Mouse (Mus musculus) lung, postnatal 10 days (tissue): ENCODE results near the gene Atn1.

ENCODE experiments used
- DNase-seq: peaks from one replicate; pipeline ENCODE4 v3.0.0; 2021

Atn1 gene

DNA sequence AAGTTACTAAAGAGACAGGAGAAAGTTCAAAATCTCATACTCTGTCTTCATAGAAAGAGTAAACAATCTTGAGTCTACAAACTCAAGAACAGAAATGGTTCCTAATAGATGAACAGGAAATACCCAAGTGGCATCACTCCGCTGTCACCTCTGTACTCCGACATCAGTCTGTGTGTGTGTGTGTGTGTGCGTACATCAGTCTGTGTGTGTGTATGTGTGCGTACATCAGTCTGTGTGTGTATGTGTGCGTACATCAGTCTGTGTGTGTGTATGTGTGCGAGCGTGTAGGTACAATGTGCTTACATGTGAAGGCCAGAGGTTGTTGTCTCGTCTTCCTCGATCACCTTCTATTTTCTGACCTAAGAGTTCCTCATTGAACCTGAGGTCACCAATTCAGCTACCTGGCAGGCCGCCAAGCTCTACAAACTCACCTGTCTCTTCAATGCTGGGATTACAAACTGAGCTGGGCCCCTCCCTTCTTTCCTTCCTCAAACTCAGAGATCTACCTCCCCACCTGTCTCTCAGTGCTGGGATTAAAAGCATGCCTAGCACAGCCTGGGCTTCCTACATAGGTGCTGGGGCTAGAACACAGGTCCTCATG, 47.9 kb downstream of the Atn1 start:
- no peak for DNase-seq

DNA sequence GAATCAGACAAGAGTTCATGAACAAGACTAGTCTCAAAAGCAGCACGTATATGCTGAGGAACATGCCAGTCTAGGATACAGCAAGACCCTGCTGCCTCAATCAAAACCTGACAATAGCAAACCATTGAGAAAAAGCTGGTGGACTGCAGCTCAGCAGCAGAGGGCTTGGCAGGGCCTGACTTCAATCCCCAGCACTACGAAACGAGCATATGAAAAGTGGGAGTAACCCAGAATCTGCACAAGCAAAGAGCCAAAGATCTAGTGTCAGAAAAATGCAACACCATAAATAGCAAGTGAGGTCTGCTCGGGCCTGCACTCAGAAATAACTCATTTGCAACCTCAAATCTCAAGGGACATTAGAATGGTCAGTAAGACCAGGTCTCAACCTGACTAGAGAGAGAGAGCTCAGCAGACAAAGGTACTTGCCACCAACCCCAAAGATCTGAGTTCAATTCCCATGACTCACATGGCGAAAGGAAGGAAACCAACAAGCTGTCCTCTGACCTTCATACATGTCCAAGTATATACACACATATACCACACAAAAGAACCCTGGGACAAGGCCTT, 50.2 kb downstream of the Atn1 start:
- no peak for DNase-seq

DNA sequence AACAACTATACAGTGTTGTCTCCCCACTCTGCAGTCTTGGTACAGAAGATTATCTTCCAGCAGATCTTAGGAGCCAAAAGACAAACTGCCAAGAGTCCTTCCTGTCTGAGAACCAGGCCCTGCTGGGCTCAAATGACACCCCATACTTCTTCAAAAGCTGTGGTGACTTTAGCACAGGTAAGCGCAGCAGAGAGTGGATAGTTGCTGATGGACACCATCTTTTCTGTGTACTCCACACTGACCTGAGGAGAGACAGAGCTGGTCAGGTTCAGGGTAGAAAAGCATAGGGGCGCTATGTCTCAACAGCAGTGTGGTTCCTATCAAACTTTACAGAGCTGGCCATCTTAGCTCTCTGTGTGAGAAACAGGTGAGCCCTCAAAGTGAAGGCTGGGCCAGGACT, 51.9 kb downstream of the Atn1 start:
- DNase-seq = no peak

DNA sequence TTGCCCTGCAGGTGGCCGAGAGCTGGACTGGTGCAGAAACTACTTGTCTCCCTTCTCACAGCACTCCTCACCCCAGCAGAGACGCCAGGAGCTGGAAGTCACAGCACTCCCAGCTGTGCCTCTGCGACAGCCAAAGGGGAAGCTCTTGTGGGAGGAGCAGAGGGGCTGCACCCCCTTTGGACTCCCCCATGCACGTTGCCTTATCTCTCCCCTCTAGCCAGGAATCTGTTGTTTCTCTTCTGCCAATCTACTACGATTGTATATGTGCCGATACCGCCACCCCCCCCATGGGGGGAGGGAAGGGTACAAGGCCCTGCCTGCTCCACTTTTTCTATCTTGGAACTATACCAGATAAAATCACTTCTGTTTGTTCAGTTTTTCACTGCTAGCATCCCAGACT, 52.5 kb downstream of the Atn1 start:
- no peak for DNase-seq

DNA sequence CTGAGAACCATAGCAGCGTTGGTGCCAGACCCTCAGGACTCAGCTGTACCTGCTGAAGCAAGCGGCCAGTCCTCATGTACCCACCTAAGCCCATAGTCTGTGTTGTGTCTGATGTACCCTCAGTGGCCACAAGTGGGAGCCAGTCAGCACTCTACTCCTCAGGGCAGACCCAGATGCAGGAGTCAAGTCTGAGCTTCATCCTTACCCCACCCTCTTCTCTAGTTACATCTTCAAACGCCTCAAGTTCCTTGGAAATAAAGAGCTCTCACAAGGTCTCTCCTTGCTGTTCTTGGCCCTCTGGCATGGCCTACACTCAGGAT, 53.6 kb downstream of the Atn1 start:
- peak; percentile 84 for DNase-seq

DNA sequence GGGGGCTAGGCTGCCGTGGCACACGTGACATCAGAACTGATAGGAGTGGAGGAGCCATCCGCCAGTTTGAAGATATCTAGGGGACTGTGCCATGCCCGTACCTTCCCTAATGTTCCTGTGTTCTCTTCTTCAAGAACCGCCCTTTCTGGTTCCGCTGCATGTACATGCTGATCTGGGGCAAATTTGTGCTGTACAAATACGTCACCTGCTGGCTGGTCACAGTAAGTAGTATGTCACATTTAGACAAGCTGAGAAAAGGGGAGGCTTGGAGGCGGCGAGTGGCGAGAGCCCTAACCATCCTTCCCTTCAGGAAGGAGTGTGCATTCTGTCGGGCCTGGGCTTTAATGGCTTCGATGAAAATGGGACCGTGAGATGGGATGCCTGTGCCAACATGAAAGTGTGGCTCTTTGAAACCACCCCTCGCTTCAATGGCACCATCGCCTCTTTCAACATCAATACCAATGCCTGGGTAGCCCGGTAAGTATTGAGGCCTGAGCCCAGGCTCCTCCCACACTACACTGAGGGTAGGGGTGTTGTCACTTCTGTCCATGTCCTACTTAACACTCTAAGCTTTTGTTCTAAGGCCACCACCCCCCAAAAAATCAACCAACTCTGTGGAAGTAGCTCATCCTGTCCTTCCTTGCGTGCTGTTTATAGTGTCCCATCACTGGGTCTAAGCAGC, 54.1 kb downstream of the Atn1 start:
- DNase-seq = no peak

DNA sequence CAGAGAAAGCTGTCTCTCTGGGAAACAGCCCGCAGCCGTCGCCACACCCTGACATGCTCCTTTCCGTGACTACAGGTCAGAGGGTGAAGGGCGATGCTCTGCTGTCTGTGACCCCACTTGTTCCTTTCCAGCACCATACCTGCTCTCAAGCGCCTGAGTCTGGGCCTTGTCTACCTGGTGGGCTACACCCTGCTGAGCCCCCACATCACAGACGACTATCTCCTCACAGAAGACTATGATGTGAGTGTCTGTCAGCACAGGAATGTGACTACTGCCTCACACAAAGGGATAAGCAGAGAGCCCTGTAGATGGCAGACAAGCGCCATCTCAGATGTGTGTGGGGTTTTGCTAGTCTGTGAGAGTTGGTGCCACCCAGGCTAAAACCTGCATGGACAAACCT, 55.0 kb downstream of the Atn1 start:
- no peak for DNase-seq

DNA sequence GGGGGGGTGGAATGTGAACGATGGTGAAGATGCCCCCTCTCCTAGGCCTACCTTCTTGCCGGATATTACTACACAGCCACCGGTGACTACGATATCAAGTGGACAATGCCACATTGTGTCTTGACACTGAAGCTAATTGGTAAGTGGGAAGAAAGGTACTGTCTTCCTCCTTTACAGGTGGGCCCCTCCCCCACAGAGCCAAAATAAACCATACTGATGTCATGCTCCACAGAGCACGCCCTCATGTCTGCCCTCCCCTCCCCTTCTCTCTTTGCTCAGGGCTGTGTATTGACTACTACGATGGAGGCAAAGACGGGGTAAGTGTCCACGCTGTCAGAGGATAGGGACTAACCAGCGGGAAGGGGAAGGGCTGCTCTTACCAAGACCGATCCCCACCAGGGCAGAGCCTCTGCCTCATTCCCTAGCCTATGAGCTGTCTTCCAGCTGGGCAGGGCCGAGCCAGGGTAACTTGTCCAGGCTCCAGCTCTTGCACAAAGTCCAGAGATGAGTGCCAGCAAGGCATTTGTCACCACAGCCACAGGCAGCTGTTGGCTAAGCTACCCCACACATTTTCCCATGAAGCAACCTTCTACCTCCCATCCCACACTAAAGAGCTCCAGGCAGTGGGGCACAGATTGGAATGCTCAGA, 56.2 kb downstream of the Atn1 start:
- peak; percentile 82 for DNase-seq

DNA sequence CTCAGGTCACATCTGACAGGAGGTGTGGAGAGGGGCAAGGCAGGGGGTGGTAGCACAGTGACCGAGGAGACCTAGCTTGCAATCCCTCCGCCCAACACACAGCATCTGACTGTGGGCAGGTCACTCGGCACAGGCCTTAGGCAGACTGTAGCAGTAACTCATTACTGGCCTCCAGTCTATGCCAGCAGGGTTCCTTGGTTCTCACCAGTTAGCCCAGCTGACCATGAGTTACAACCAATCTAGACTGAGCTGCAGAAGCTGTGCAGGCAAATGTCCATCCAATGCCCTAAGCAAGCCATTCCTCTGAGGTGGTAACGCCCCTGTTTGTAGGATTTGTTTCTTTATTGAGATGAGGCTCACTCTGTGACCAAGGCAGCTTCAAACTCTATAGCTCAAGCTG, 57.0 kb downstream of the Atn1 start:
- DNase-seq = no peak

DNA sequence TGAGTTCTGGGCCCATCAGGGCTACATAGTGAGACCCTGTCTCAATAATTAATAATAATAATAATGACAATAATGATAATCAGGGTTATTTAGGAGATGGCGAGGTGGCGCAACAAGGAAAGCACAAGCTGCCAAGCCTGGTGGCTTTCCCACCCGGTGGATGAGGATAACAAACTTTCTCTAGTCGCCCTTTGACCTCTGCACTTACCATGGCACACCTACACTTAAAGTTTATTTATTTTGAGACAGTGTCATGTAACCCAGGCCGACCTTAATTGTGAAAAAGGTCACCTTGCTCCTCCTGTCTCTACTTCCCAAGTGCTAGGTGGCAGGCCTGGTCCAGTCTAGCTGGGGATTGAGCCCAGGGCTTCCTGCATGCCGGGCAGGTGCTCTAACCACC, 57.6 kb downstream of the Atn1 start:
- no peak for DNase-seq

DNA sequence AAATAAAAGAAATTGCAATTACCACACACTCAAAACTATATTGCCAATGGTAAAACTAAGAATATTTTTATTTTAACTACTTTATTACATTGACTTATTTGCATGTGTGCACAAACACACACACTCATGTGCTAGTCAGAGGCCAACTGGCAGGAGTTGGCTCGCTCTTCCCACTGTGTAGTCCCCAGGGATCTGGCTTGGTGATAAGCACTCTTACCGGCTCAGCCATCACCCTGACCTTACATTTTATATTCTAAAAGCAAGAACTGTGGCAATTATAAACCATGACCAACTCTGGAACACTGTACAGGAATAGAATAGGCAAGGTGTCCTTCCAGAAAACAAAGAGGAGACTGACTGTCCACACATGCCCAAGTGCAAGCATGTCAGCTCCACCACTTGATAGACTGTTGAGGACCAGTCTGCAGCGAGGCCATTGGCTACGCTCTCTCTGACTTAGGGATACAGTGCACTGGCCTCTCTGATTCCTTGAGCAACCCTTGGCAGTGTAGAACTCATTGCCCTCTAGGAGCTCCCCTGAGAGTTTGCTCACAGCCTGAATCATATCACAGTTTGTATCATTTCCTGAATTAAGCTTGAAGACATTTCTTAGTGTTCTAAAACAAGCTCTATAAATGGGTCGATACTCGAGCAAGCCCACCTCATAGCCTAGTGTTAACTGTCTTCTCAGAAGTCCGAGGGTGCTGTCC, 59.7 kb downstream of the Atn1 start:
- DNase-seq = no peak

DNA sequence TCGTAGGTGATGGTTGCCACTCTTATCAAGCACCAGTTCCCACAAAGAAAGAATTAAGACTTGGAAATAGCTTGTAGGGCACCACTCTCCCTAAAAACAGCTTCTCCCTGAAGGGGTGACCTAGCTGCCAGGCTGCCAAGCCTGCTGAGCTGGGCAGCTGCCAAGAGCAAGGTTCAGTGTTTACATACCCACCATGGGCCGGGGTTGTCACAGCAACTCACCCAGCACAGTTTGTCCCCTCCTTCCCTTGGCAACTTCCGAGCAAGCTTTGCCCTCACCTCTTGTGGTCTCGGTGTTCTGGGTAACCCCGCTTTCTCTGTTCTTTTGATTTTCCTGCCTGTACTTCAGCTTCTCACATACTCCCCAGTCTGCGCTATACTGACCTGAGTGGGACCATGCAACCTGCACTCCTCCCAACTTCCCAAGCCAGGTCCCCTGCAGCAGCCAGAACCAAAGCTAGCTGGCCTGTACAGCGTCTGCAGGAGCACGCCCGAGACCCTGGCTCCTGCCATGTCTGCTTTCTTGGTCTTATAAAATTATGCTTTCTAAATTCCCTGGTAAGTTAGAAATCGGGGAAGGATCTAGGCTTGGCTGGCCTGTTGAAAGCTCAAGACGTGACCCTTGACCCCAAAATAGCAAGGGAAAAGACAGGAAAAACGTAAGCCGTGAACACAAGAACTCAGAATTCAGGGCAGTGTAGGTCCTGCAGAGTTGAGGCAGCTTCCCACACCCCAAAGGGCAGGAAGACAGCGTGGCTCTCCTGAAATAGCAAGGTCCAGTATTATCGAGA, 62.0 kb downstream of the Atn1 start:
- DNase-seq = peak; percentile 84

DNA sequence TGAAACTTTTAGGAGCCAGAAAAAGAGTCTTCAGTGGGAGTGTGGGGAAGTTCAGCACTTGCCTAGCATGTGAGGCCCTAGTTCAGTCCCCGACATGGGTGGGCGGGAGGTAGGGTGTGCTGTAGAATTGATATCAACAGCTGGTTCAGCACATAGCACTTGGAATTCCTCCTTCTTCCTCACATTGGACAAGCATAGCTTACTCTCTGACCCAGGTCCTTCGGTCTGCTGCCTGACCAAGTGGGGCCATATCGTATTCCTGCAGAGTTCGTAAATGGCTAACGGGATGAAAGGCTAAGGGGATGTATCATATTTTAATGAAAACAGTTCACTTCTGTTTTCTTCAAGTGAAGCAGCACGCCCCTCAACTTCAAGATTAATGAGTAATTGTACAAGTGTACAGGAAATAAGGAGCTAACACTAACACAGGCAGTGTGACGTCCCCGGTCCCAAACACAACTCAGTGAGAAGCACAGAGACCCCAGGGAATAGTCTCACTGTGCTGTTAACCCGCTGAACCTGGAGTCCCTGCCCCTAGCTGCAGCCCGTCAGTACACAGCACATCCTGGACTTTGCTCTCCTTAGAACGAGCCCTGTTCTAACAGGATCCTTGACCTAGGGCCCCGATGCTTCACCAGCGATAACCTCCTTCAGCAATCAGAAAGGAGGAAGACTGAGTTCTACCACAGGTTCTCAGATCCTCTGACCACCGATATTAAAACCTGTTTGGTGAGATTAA, 62.9 kb downstream of the Atn1 start:
- no peak for DNase-seq
